Mouse (Mus musculus): ENCODE data around the gene Olfr1098. TPM values are rescaled to one million over a fixed set of nuclear protein-coding genes. Genes with fewer than 3 reads are reported as not detected.

Gene Olfr1098
- 0.06 TPM in 1 of 2 replicates, not detected in the other for polyA plus RNA-seq (2014; fragmentation: Nextera tagmentation; extraction: Ambion mirVana)

GRCm38 (mm10) chr2:86924445-86924844, at the start of gene Olfr1098:
Olfr1098 (minus strand) TSS chr2:86924545.
- no peaks in the 10 kb centered on the region for H3K4me1 ChIP-seq (ENCODE audit: control insufficient read depth, insufficient read depth, low read length)
- H3K27me3 ChIP-seq (replicated peaks; ENCODE audit: control insufficient read depth, insufficient read depth, low read length): no peaks in the 10 kb centered on the region
- no peaks in the 10 kb centered on the region for H3K36me3 ChIP-seq (ENCODE audit: control insufficient read depth, insufficient read depth, low read length)
- H3K4me2 ChIP-seq (ENCODE audit: low read depth, low read length): no peak within 1 kb of the TSS
- no peak within 1 kb of the TSS for H3K4me3 ChIP-seq (ENCODE audit: low read depth, low read length)
- WGBS: 90% methylated on average over 1 of the region's 1 CpGs
- DNase-seq (ENCODE audit: low spot score) (no peak), ATAC-seq (ENCODE audit: low read depth) (no peak)
- H3K9me3 ChIP-seq (ENCODE audit: control insufficient read depth, low read length): no peaks in the 10 kb centered on the region
- H3K9ac ChIP-seq (ENCODE audit: low read depth, low read length): no peak within 1 kb of the TSS
- H3K27ac ChIP-seq (replicated peaks; ENCODE audit: low read depth, low read length): no peak within 1 kb of the TSS

- Histone ChIP-seq H3K4me1 (ENCODE audit: control insufficient read depth, insufficient read depth, low read length) (no peaks in the 10 kb centered on the region), H3K4me2 (ENCODE audit: low read depth, low read length) (no peak within 1 kb of the TSS), H3K27ac (replicated peaks; ENCODE audit: low read depth, low read length) (no peak within 1 kb of the TSS), H3K27me3 (replicated peaks; ENCODE audit: control insufficient read depth, insufficient read depth, low read length) (no peaks in the 10 kb centered on the region), H3K9me3 (ENCODE audit: control insufficient read depth, low read length) (no peaks in the 10 kb centered on the region), H3K9ac (ENCODE audit: low read depth, low read length) (no peak within 1 kb of the TSS), H3K36me3 (ENCODE audit: control insufficient read depth, insufficient read depth, low read length) (no peaks in the 10 kb centered on the region), H3K4me3 (ENCODE audit: low read depth, low read length) (no peak within 1 kb of the TSS)
- 95% methylated on average over 1 of the region's 1 CpGs for WGBS
- no peak for ATAC-seq (ENCODE audit: low read depth)
- DNase-seq (ENCODE audit: low spot score): no peak
Observed at GRCm38 (mm10) chr2:86960593-86960992, 36.2 kb upstream of the Olfr1098 start, which contains the start of gene Olfr1099. Olfr1099 (minus strand) TSS chr2:86960693.

- Histone ChIP-seq H3K9me3 (ENCODE audit: control insufficient read depth, low read length) (no peaks in the 10 kb centered on the region), H3K27me3 (replicated peaks; ENCODE audit: control insufficient read depth, insufficient read depth, low read length) (no peaks in the 10 kb centered on the region), H3K4me3 (ENCODE audit: low read depth, low read length) (no peak overlapping the region), H3K27ac (replicated peaks; ENCODE audit: low read depth, low read length) (no peak overlapping the region), H3K9ac (ENCODE audit: low read depth, low read length) (no peak overlapping the region), H3K36me3 (ENCODE audit: control insufficient read depth, insufficient read depth, low read length) (no peaks in the 10 kb centered on the region), H3K4me2 (ENCODE audit: low read depth, low read length) (no peak overlapping the region), H3K4me1 (ENCODE audit: control insufficient read depth, insufficient read depth, low read length) (no peaks in the 10 kb centered on the region)
- ATAC-seq (ENCODE audit: low read depth): no peak
- no peak for DNase-seq (ENCODE audit: low spot score)
Observed at GRCm38 (mm10) chr2:86926557-86926956, 2.2 kb upstream of the Olfr1098 start.

- Histone ChIP-seq H3K4me1 (ENCODE audit: control insufficient read depth, insufficient read depth, low read length) (no peaks in the 10 kb centered on the region), H3K4me3 (ENCODE audit: low read depth, low read length) (no peak overlapping the region), H3K9ac (ENCODE audit: low read depth, low read length) (no peak overlapping the region), H3K27me3 (replicated peaks; ENCODE audit: control insufficient read depth, insufficient read depth, low read length) (no peaks in the 10 kb centered on the region), H3K4me2 (ENCODE audit: low read depth, low read length) (no peak overlapping the region), H3K9me3 (ENCODE audit: control insufficient read depth, low read length) (no peaks in the 10 kb centered on the region), H3K27ac (replicated peaks; ENCODE audit: low read depth, low read length) (no peak overlapping the region), H3K36me3 (ENCODE audit: control insufficient read depth, insufficient read depth, low read length) (no peaks in the 10 kb centered on the region)
- DNase-seq (ENCODE audit: low spot score) (no peak), ATAC-seq (ENCODE audit: low read depth) (no peak)
- 90% methylated on average over 2 of the region's 2 CpGs for WGBS
Observed at GRCm38 (mm10) chr2:86905647-86906046, 18.7 kb downstream of the Olfr1098 start.

- Histone ChIP-seq H3K27me3 (replicated peaks; ENCODE audit: control insufficient read depth, insufficient read depth, low read length) (no peaks in the 10 kb centered on the region), H3K4me3 (ENCODE audit: low read depth, low read length) (no peak within 1 kb of the TSS), H3K9ac (ENCODE audit: low read depth, low read length) (no peak within 1 kb of the TSS), H3K4me1 (ENCODE audit: control insufficient read depth, insufficient read depth, low read length) (no peaks in the 10 kb centered on the region), H3K9me3 (ENCODE audit: control insufficient read depth, low read length) (no peaks in the 10 kb centered on the region), H3K36me3 (ENCODE audit: control insufficient read depth, insufficient read depth, low read length) (no peaks in the 10 kb centered on the region), H3K4me2 (ENCODE audit: low read depth, low read length) (no peak within 1 kb of the TSS), H3K27ac (replicated peaks; ENCODE audit: low read depth, low read length) (no peak within 1 kb of the TSS)
- 93% methylated on average over 1 of the region's 1 CpGs for WGBS
- ATAC-seq (ENCODE audit: low read depth) (no peak), DNase-seq (ENCODE audit: low spot score) (no peak)
Observed at GRCm38 (mm10) chr2:86892116-86892515, 32.2 kb downstream of the Olfr1098 start, which contains the start of gene Olfr1097. Olfr1097 (minus strand) TSS chr2:86892216.

GRCm38 (mm10) chr2:86874702-86875101, 49.6 kb downstream of the Olfr1098 start, which contains the start of gene Gm13723:
Gm13723 (minus strand) TSS chr2:86874802.
- Histone ChIP-seq H3K27me3 (replicated peaks; ENCODE audit: control insufficient read depth, insufficient read depth, low read length) (no peaks in the 10 kb centered on the region), H3K36me3 (ENCODE audit: control insufficient read depth, insufficient read depth, low read length) (no peaks in the 10 kb centered on the region), H3K4me2 (ENCODE audit: low read depth, low read length) (no peak within 1 kb of the TSS), H3K4me3 (ENCODE audit: low read depth, low read length) (no peak within 1 kb of the TSS), H3K4me1 (ENCODE audit: control insufficient read depth, insufficient read depth, low read length) (no peaks in the 10 kb centered on the region), H3K9ac (ENCODE audit: low read depth, low read length) (no peak within 1 kb of the TSS), H3K27ac (replicated peaks; ENCODE audit: low read depth, low read length) (no peak within 1 kb of the TSS), H3K9me3 (ENCODE audit: control insufficient read depth, low read length) (0 out of 2 replicates have a peak, but pooled peaks cover 3% of the 10 kb centered on the region)
- ATAC-seq (ENCODE audit: low read depth): no peak
- DNase-seq (ENCODE audit: low spot score): no peak
- WGBS: 47% methylated on average over 1 of the region's 1 CpGs

Other genes starting within 250 kb of the Olfr1098 start
- gene Olfr1086, start 244.5 kb downstream of the Olfr1098 start, polyA plus RNA-seq (2014; fragmentation: Nextera tagmentation; extraction: Ambion mirVana): not detected in 2 replicates
- not detected in 2 replicates for gene Olfr1087, start 226.2 kb downstream of the Olfr1098 start, polyA plus RNA-seq (2014; fragmentation: Nextera tagmentation; extraction: Ambion mirVana)
- not detected in 2 replicates for gene Olfr1089, start 190.8 kb downstream of the Olfr1098 start, polyA plus RNA-seq (2014; fragmentation: Nextera tagmentation; extraction: Ambion mirVana)
- not detected in 2 replicates for gene Olfr1090, start 165.6 kb downstream of the Olfr1098 start, polyA plus RNA-seq (2014; fragmentation: Nextera tagmentation; extraction: Ambion mirVana)
- gene Olfr1093, start 142.1 kb downstream of the Olfr1098 start, polyA plus RNA-seq (2014; fragmentation: Nextera tagmentation; extraction: Ambion mirVana): not detected in 2 replicates
- not detected in 2 replicates for gene Olfr141, start 114.5 kb downstream of the Olfr1098 start, polyA plus RNA-seq (2014; fragmentation: Nextera tagmentation; extraction: Ambion mirVana)
- not detected in 2 replicates for gene Olfr1094, start 99.9 kb downstream of the Olfr1098 start, polyA plus RNA-seq (2014; fragmentation: Nextera tagmentation; extraction: Ambion mirVana)
- gene Olfr1095, start 72.8 kb downstream of the Olfr1098 start, polyA plus RNA-seq (2014; fragmentation: Nextera tagmentation; extraction: Ambion mirVana): not detected in 2 replicates
- not detected in 2 replicates for gene Gm13723, start 49.7 kb downstream of the Olfr1098 start, polyA plus RNA-seq (2014; fragmentation: Nextera tagmentation; extraction: Ambion mirVana)
- gene Olfr1097, start 32.3 kb downstream of the Olfr1098 start, polyA plus RNA-seq (2014; fragmentation: Nextera tagmentation; extraction: Ambion mirVana): 0.05 TPM in 1 of 2 replicates, not detected in the other
- gene Olfr1099, start 36.1 kb upstream of the Olfr1098 start, polyA plus RNA-seq (2014; fragmentation: Nextera tagmentation; extraction: Ambion mirVana): not detected in 2 replicates
- not detected in 2 replicates for gene Olfr1100, start 55.4 kb upstream of the Olfr1098 start, polyA plus RNA-seq (2014; fragmentation: Nextera tagmentation; extraction: Ambion mirVana)
- not detected in 2 replicates for gene Olfr1101, start 66.7 kb upstream of the Olfr1098 start, polyA plus RNA-seq (2014; fragmentation: Nextera tagmentation; extraction: Ambion mirVana)
- not detected in 2 replicates for gene Olfr1102, start 73.9 kb upstream of the Olfr1098 start, polyA plus RNA-seq (2014; fragmentation: Nextera tagmentation; extraction: Ambion mirVana)
- gene Olfr1104, start 102.5 kb upstream of the Olfr1098 start, polyA plus RNA-seq (2014; fragmentation: Nextera tagmentation; extraction: Ambion mirVana): 0.24 TPM in 1 of 2 replicates, not detected in the other
- 0.18 TPM in 1 of 2 replicates, not detected in the other for gene Olfr1105, start 112.0 kb upstream of the Olfr1098 start, polyA plus RNA-seq (2014; fragmentation: Nextera tagmentation; extraction: Ambion mirVana)
- gene Olfr1106, start 127.7 kb upstream of the Olfr1098 start, polyA plus RNA-seq (2014; fragmentation: Nextera tagmentation; extraction: Ambion mirVana): not detected in 2 replicates
- gene Olfr1107, start 151.3 kb upstream of the Olfr1098 start, polyA plus RNA-seq (2014; fragmentation: Nextera tagmentation; extraction: Ambion mirVana): not detected in 2 replicates
- not detected in 2 replicates for gene Olfr1109, start 171.5 kb upstream of the Olfr1098 start, polyA plus RNA-seq (2014; fragmentation: Nextera tagmentation; extraction: Ambion mirVana)
- gene Olfr259, start 190.0 kb upstream of the Olfr1098 start, polyA plus RNA-seq (2014; fragmentation: Nextera tagmentation; extraction: Ambion mirVana): not detected in 2 replicates
- gene Olfr1110, start 215.8 kb upstream of the Olfr1098 start, polyA plus RNA-seq (2014; fragmentation: Nextera tagmentation; extraction: Ambion mirVana): 0.06 TPM in 1 of 2 replicates, not detected in the other
- not detected in 2 replicates for gene Olfr1111, start 228.1 kb upstream of the Olfr1098 start, polyA plus RNA-seq (2014; fragmentation: Nextera tagmentation; extraction: Ambion mirVana)

Data from embryonic facial prominence, embryonic 14.5 days (tissue).